Mouse (Mus musculus): ENCODE data around the gene Usp40.
"Not testable (repeated sequence)": the region's sequence is repeated elsewhere in the genome, so short reads cannot be mapped to it uniquely, and the experiment has no call there.

Usp40 gene

DNA sequence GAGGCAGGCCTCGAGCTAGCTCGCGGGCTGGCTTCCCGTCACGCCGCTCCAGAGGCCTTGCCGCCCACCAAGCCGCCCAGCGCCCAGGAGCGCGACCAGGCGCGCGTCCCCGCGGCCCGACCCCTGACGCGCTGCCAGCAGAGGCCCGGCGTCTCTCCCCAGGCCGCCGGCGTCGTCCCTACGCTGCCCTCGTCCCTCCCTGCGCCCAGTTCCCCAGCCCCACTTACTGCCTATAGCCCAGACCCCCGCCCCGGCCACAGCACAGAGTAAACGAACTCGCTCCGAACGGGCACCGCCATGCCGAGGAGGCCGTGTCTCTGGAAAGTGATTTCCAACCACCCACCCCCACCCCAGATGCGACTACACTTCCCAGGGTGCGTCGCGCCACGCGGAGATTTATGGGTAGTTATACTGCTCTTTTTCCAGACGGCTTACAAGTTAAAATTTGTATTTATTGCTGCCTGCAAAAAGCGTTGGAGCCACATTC, at the start of gene Usp40:
Gene Usp40 (minus strand): TSS at position 341 of the 487 bp plus-strand sequence.
- ATAC-seq (ENCODE audit: insufficient number of reproducible peaks, low FRiP score, low TSS enrichment) = peak; percentile 87

DNA sequence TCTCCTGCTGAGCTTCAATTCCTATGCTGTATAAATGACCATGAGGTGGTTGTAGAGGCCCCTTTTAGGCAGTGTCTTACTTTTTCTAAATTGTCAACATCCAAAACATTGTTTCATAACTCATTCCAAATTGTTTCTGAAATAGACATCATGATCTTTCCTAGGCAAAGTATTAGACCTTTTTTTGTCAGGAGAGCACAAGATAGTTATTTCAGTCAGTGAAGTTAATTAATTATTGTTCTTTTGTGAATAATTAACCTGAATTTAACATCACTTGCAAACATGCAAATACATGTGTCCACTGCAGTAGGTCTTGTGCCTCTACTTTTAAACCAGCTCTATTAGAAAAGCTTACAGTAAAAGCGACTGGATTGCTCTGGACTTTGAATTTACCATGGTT, 46.7 kb upstream of the Usp40 start, which contains the start of gene Ugt1a10:
Gene Ugt1a10 (plus strand): TSS at position 301 of the 400 bp plus-strand sequence.
- ATAC-seq (ENCODE audit: insufficient number of reproducible peaks, low FRiP score, low TSS enrichment) = no peak

DNA sequence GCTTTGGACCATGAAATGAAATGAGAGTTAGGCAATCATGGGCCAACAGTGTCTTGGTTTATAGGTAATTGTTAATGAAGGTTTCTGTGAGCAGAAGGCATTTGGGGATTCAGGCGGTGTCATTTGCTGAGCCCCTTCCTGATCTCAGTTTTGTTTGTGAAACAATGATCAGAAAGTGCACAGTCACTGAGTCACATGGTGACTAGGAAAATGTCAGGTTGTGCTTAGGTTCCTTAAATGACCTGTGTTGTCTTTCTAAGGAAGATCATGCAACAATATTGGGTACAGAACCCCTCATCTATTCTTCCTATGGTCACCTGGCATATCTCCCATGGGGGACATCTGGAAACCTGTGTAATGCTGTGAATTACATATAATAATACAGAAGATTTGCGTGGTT, 39.1 kb upstream of the Usp40 start:
- not testable (repeated sequence) for ATAC-seq (ENCODE audit: insufficient number of reproducible peaks, low FRiP score, low TSS enrichment)

DNA sequence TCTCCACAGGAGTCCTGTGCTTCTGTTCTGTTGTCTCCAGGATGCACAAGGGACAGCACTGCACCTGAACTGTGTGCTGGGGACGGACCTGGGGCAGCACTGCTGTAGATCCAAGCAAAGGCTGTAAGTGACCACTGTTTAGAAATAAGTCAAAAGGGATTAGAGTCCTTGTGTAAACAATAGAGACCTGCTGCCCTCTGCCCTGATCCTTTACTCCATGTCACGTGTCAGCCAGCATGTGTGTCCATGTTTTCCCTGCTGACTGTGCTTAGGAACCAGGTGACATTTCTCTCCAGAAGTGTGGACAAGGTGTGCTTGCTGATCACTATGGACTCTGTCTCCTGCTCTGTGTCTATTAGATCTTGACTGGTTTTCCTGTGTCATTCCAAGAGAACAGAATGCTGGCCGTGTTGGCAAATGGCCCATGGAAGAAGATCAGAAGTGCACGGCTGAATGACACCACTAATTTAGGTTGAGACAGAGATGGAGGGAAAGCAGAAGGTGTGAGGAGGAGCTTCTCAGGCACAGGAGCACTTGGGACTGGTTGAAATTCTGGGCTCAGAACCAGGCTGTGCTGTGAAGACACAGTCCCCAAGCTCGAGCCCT, 36.6 kb upstream of the Usp40 start:
- not testable (repeated sequence) for ATAC-seq (ENCODE audit: insufficient number of reproducible peaks, low FRiP score, low TSS enrichment)

DNA sequence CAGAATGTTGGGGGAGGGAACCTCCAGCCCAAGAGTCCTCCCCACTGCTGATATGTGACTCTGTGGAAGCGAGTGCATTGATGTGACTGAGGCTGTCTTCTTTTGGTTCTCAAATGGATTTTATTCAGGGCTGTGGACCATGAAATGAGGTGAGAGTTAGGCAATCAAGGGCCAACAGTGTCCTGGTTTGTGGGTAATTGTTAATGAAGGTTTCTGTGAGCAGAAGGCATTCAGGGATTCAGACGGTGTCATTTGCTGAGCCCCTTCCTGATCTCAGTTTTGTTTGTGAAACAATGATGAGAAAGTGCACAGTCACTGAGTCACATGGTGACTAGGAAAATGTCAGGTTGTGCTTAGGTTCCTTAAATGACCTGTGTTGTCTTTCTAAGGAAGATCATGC, 34.7 kb upstream of the Usp40 start:
- not testable (repeated sequence) for ATAC-seq (ENCODE audit: insufficient number of reproducible peaks, low FRiP score, low TSS enrichment)

DNA sequence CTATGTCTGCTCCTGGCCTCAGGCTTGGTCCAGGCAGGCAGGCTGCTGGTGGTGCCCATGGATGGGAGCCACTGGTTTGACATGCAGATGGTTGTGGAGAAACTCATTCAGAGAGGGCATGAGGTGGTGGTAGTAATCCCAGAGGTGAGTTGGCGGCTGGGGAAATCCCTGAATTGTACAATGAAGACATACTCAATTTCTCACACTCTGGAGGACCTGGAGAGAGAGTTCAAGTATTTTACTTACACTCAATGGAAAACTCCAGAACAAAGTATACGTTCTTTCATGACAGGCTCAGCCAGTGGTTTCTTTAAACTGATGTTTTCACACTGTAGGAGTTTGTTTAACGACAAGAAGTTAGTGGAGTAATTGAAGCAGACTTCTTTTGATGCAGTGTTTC, 16.9 kb upstream of the Usp40 start:
- not testable (repeated sequence) for ATAC-seq (ENCODE audit: insufficient number of reproducible peaks, low FRiP score, low TSS enrichment)

DNA sequence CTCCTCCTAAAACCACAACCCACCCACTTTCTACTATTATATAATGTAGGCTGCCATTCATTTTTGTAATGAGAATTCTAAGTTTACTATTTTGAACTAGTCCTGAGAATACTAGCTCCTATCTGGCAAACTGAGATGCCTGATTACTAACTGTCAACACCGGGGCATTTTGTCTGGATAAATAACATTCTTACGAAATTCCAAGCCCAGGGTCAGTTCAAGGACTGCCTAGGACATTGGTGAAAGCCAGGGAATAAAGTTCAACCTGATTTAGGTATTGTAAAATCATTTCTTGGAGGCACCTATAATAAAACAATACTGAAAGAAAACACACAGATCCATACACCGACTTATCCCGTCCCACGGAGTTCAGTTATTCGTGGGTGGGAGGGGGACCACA, 7.0 kb upstream of the Usp40 start:
- no peak for ATAC-seq (ENCODE audit: insufficient number of reproducible peaks, low FRiP score, low TSS enrichment)

DNA sequence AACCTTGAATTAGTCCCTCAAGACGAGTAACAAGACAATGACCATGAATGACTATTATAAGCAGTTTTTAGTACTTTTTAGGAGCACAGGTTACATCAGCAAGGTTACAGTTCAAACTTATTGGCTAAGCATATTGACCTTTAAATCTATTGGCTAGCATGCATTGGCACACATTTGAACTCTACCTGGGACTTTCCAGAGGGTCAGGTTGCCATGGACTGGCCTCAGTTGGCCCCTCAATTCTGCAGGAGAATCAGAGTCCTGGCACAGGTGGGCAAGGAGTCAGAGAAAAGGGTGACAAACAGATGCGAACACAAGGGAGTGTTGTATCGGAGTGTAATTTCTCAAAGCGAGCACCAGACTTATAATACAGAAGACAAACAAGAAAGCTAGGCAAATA, 6.3 kb upstream of the Usp40 start:
- no peak for ATAC-seq (ENCODE audit: insufficient number of reproducible peaks, low FRiP score, low TSS enrichment)

DNA sequence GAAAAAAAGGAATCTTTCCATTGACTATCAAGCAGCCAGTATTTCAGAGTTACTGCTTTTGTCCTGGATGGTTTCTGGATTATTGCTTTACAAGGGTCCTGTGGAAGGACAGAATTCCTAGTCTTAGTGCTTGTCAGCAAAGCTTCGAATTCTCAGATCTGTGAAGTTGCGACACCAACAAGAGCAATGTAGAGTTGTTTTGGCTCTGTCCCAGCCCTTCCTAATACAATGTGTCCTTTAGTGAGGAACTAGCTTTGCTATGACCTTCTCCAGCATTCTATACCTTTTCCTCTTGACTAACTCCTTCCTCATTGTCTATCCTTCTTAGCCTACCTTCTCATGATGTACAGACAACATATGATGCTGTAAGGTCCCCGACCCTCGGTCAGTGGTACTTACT, 5.8 kb upstream of the Usp40 start:
- no peak for ATAC-seq (ENCODE audit: insufficient number of reproducible peaks, low FRiP score, low TSS enrichment)

DNA sequence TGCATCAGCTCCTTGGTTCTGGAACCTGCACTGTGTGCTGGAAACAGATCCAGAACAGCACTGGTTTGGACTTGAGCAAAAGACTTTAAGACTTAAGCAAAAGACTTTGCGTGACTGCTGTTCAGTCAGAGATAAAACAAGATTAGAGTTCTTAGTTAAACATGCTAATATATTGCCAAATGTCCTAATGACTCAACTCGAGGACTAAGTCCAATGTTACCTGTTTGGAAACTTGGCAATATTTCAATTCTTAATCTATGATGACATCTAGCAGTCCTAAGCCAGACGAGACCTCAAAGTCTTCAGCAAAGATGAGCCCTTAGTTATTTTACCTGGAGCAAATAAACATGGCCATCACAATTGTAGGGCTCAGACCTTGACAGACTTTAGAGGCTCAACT, 5.4 kb upstream of the Usp40 start:
- ATAC-seq (ENCODE audit: insufficient number of reproducible peaks, low FRiP score, low TSS enrichment) = no peak

DNA sequence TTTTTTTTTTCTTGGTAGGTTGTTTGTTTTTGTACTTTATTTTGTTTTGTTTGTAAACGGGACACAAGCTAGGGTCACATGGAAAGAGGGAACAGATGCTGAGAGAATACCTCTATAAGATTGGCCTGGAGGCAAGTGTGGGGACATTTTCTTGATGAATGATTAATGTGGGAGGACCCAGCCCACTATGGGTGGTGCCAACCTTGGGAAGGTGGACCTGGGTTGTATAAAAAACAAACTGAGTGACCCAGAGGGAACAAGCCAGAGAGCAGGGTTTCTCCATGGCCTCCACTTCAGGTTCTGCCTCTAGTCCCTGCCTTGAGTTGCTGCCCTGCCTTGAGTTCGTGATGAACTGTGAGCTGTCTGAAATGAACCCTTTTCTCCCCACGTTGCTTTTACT, 1.2 kb upstream of the Usp40 start:
- ATAC-seq (ENCODE audit: insufficient number of reproducible peaks, low FRiP score, low TSS enrichment) = no peak

DNA sequence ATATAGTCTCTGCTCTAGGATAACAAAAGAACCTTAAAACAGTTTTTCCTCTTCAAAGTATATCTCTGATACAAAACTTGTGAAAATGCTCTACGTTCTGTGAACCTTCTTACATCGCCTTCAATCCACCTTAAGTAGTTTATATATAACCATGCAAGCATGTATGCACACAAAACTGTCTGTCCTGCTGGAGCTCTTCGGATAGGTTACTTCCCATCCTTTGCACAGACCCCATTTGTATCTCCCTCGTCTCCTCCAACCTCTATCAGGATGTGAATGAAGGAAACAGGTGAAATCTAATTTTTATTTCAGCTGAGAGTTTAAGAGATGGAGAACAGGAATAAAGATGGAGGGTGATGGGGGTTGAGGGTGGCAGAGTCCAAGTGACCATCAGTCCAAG, 384 bp upstream of the Usp40 start:
- ATAC-seq (ENCODE audit: insufficient number of reproducible peaks, low FRiP score, low TSS enrichment) = no peak

DNA sequence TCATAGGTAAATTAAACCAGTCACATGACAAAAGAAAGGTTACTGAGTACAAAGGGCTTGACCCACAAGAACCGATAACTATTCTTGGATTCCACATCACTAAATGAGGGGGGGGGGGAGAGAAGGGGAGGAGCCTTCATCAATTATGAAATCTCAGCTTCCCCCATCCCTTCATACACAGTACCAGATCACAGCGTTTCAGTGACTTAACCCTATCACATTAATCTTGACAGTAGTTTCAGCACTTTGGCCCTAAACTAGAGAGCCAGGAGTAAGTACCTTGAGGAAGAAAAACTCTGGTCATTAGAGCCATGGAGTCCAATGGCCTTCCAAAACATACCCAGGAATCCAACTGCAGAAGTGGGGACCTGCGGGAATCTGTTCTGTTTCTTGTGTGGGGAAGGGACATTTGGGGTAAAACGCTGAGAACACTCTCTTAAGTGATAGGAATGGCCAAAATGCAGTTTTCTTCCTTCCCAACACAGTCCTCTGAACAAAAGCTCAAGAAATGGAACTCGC, 600 bp downstream of the Usp40 start:
- peak; percentile 26; the same call in 1 of the 2 replicates for ATAC-seq (ENCODE audit: insufficient number of reproducible peaks, low FRiP score, low TSS enrichment)

DNA sequence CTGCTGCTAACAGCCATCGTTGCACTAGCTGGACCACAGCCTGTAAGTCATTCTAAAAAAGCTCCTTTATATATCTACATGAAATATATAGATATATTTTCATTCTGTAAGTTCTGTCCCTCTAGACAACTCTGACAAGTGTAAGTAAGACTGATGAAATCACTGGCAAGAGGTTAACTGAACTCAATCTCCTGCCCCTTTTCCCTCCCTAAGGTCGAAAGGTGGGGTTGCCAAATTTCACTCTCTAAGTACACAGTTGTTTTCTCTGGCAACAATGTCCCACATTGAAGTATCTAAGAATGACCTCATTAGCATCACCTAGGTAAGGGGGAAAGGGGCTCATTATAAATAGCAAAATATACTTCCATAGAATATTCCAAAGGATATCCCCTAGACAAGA, 15.6 kb downstream of the Usp40 start:
- no peak for ATAC-seq (ENCODE audit: insufficient number of reproducible peaks, low FRiP score, low TSS enrichment)

DNA sequence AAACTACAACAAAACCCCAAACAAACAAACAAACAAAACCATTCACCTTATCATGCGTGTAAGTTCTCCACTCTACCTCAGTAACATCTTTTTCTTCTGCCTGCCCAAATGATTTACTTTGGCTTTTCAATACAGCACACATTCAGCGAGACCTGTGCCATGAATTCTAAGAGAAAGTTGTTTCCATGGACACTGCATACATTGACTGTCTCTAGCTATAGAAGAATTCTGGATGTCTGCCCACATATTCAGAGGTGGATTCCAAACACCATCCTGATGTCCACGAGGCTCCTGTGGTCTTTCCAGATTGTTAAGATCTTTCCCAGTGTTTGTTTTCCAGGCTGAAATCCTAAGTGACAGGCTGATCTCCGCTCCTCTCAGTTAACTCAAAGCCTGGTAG, 26.1 kb downstream of the Usp40 start:
- ATAC-seq (ENCODE audit: insufficient number of reproducible peaks, low FRiP score, low TSS enrichment) = no peak

DNA sequence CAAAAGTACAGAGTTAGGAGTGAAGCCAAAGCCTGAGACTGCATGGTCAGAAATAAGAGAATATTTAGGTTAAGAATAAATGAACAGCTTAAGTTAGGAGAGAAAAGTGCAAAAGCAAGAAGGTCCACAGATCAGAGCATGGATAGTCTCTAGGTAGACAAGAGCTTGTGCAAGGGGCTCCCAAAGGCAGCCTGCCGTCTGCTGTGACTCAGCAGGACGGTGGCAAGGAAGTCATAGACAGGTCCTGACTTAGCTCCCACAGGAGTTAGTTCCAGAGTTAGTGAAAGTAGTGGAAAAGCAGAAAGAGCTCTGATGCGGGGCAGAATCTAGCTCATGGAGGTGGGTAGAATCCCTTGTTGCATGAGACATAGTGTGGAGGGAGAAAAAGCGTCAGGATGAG, 38.0 kb downstream of the Usp40 start:
- no peak for ATAC-seq (ENCODE audit: insufficient number of reproducible peaks, low FRiP score, low TSS enrichment)

DNA sequence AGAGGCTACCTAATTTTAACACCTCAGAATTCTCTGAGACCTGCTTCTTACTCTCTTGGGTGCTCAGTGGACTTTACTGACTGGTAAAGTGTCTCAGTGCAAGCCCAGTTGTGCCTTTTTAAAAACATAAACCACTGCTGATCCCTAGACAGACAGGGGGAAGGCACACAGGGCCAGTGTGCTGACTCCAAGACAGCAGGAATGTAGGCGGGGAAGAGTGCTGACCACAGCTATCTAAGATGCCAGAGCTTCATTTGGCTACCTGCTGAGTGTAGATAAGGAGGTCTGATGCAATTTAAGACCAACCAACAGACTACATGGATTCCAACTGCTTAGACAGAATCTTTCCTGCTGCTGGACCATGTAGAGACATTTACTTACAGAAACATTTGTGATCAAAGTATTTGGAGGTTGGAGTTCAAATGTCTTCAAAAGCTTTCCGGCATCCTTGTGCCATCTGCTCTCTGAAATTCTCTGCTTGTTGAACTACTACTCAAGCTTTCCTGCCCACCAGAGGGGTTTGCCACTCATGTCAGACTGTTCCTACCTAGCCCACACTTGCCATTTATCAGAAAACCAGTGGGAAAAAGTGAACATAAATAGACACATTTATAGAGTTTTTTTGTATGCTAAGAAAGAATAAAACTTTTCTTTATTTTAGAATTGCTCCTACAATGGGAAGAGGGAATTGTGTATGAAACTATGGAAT, 46.7 kb downstream of the Usp40 start:
- ATAC-seq (ENCODE audit: insufficient number of reproducible peaks, low FRiP score, low TSS enrichment) = no peak

DNA sequence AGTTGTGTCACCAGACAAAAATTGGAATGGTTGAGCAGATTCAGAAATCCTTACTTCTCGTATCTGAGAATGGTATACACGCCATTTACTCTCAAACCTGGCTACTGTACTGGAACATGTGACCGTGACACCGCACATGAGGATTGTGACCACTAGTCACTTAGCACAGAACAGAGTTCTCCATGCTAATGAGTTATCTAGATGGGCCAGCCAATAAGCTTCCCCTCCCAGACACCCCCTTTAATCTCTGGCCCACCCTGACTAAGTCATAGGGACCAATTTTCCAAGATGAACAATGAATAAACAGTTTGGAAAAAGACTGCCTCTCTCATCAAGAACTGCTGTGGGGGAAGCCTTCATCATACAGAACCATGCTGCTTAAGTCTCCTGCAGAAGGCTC, 47.6 kb downstream of the Usp40 start:
- no peak for ATAC-seq (ENCODE audit: insufficient number of reproducible peaks, low FRiP score, low TSS enrichment)

DNA sequence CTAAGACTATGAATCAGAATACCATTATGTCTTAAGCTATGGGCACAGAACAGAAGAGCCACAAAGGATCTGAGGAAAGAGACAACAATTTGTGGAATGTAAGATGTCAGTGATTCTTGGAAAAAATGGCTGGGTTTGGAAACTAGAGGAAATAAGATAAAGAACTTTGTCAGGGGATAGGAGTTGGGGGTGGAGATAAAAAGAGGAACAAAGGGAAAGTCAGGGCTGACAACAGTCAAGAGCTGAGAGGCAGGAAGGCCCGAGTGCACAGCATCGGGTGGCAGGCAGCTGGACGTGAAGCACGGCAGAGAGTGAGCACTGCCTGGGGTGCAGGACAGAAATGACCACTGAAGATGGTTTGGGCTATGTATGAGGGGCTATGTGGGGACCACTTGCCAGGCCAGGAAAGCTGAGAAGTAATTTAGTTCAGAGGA, 48.3 kb downstream of the Usp40 start:
- ATAC-seq (ENCODE audit: insufficient number of reproducible peaks, low FRiP score, low TSS enrichment) = no peak

DNA sequence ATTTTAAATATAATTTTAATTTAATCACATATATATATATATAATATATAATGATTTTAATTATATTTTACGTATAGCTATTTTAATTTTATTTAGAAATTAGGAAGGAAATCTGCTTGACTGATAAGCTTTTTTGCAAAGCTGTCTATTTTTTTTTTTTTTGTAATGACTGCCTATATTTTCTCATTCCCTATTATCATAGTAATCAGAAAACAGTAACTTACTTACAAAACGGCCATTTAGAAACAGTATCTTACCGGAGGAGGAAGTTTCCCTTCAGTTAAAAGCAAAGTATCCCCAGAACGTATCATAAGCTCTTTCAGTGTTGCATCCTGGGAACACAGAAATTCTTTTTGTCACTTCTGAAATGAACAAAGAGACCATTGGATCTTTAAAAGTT, 48.8 kb downstream of the Usp40 start:
- no peak for ATAC-seq (ENCODE audit: insufficient number of reproducible peaks, low FRiP score, low TSS enrichment)

DNA sequence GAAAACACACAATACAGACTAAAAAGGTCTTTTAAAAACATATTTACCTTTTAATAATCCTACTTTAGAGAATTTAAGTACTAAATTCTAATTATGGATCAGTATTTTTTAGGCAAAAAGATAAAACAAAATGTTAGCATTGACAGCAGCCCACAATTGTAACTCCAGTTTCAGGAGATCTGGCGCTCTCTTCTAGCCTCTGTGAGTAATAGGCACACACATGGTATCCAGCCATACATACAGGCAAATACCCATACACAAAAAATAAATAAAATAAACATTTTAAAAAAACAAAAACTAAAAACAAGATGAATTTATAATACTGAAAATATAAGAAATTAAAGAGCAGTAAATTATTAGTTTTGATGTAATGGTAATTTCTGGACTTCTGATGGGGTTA, 49.4 kb downstream of the Usp40 start:
- ATAC-seq (ENCODE audit: insufficient number of reproducible peaks, low FRiP score, low TSS enrichment) = no peak

DNA sequence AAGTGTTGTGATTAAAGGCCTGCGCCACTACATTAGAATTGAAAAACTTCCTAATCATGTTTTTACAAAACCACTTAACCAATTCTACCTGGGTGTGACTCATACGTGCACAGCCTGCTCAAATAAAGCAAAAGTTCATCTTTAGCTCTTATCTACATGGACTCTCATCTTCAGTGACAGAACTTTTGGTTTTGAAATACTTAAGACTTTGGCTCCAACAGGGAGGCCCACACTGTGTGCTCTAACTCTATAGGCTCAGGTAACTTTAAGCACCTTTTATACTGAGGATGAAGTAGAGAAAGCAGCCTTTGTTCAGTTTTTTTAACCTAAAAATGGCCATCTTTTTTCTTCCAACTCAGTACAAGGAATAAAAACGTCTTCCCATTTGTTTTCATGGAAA, 55.3 kb downstream of the Usp40 start:
- ATAC-seq (ENCODE audit: insufficient number of reproducible peaks, low FRiP score, low TSS enrichment) = no peak
